Mouse (Mus musculus): ENCODE measurements at regions not wholly inside any gene's neighbourhood (a gene's known extent, or its start where the extent isn't known, plus 50 kb on each side); places are given as distances from the start of the nearest gene placed in this dataset.

DNA sequence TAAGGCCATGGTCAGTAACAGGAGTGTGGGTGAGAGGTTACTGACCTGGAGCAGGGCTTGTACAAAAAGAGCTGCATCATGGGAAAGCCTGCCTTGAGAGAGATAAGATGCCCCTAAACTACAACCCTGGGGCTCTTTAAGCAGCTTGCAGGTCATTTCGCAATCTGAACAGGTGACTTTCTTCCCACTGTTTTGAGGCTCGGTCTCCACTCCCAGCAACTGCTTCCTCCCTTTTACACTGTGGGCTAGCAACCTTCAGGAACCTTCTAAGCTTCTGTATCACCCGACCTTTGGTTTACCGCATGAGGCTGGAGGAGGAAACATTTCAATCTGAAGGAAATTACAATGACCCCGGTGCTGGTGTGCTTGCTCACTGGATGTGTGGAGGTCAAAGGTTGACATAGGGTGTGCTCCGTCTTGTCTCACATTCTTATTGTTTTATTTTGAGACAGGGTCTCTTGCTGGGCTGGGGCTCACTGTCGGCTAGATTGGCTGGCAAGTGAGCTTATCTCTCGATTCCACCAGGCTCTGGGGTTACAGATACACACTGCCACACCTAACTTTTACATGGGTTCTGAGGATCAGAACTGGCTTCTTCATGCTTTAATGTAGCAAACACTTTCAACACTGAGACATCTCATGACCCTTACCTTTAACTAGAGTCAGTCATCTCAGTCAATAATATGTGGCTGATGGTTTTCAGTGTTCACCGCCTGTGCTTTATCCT lies 71.1 kb upstream of the Ccdc71l start:
- TF ChIP-seq POLR2A (IDR thresholded peaks at IDR 0.05; ENCODE audit: low read depth, low read length) (no peak), CTCF (IDR thresholded peaks at IDR 0.05; ENCODE audit: borderline replicate concordance, insufficient read depth, low read length) (no peak)
